Mouse (Mus musculus): Measurements from ENCODE around the gene Irs2. TPM values are rescaled to one million over a fixed set of nuclear protein-coding genes. Genes with fewer than 3 reads are reported as not detected.
A peak's percentile ranks its signal among the peaks of the same experiment; 100 is the strongest.

Irs2 gene
- 5.6 and 6.1 TPM in 2 replicates for polyA plus RNA-seq (2014; fragmentation: Nextera tagmentation; extraction: Ambion mirVana)

- Histone ChIP-seq H3K9me3 (ENCODE audit: control insufficient read depth, low read length) (no peaks in the 10 kb centered on the region), H3K36me3 (ENCODE audit: control insufficient read depth, insufficient read depth, low read length) (no peaks in the 10 kb centered on the region), H3K4me3 (ENCODE audit: low read depth, low read length) (peak within 1 kb of the TSS; percentile 74), H3K4me2 (ENCODE audit: low read depth, low read length) (peak within 1 kb of the TSS; percentile 96), H3K4me1 (ENCODE audit: control insufficient read depth, insufficient read depth, low read length) (peaks cover 47% of the 10 kb centered on the region), H3K27me3 (ENCODE audit: control insufficient read depth, insufficient read depth, low read length) (no peaks in the 10 kb centered on the region), H3K9ac (replicated peaks; ENCODE audit: low read depth, low read length) (peak within 1 kb of the TSS; percentile 93), H3K27ac (ENCODE audit: low read depth, low read length) (peak within 1 kb of the TSS; percentile 99)
- under 1% methylated on average over 46 of the region's 64 CpGs for WGBS
- ATAC-seq (ENCODE audit: low read depth) = no peak; the same call in 1 of the 2 replicates
These were observed at the start of gene Irs2 for GRCm38 (mm10) chr8:11008379-11008775. TSS of gene Irs2 (minus strand) at chr8:11008458.

GRCm38 (mm10) chr8:11056665-11057064 lies 48.4 kb upstream of the Irs2 start:
- Histone ChIP-seq H3K36me3 (ENCODE audit: control insufficient read depth, insufficient read depth, low read length) (no peaks in the 10 kb centered on the region), H3K9me3 (ENCODE audit: control insufficient read depth, low read length) (no peaks in the 10 kb centered on the region), H3K4me2 (ENCODE audit: low read depth, low read length) (no peak overlapping the region), H3K27ac (ENCODE audit: low read depth, low read length) (no peak overlapping the region), H3K27me3 (ENCODE audit: control insufficient read depth, insufficient read depth, low read length) (no peaks in the 10 kb centered on the region), H3K4me1 (ENCODE audit: control insufficient read depth, insufficient read depth, low read length) (no peaks in the 10 kb centered on the region), H3K4me3 (ENCODE audit: low read depth, low read length) (no peak overlapping the region), H3K9ac (replicated peaks; ENCODE audit: low read depth, low read length) (no peak overlapping the region)
- ATAC-seq (ENCODE audit: low read depth) = no peak
- 95% methylated on average over 5 of the region's 5 CpGs for WGBS

- 93% methylated on average over 8 of the region's 8 CpGs for WGBS
- ATAC-seq (ENCODE audit: low read depth) = no peak
These were observed 47.9 kb upstream of the Irs2 start for GRCm38 (mm10) chr8:11056175-11056563.

DNA sequence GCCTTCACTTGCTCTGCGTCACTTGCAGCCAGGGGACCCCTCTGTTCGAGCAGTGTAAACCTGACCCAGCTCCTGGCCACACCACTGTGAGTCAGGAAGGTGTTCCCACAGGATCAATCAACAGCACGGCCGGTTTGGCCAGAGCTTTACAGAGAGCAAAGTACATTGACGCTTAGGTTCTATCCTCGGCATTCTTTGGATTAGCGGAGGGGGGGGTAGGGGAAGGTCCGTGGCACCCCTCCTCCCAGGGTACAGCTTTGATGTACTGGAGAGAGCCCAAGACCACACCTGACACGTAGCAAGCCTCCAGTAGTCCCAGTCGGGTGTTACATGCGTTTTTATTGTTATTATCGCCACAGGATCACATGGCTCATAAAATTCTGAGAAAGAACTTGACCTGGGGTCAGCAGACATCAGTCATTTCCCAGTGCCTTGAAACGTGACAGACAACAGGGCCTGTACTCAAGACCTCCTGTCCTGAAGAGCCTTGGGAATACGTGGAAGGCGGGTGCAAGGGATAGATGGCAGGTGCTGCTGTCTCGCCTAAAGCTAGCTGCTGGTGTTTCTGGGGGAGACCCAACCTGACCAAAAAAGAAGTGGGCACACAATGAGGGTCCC lies 47.4 kb upstream of the Irs2 start:
- Histone ChIP-seq H3K4me1 (ENCODE audit: control insufficient read depth, insufficient read depth, low read length) (no peaks in the 10 kb centered on the region), H3K27ac (ENCODE audit: low read depth, low read length) (no peak overlapping the region), H3K27me3 (ENCODE audit: control insufficient read depth, insufficient read depth, low read length) (no peaks in the 10 kb centered on the region), H3K4me2 (ENCODE audit: low read depth, low read length) (no peak overlapping the region), H3K9me3 (ENCODE audit: control insufficient read depth, low read length) (no peaks in the 10 kb centered on the region), H3K4me3 (ENCODE audit: low read depth, low read length) (no peak overlapping the region), H3K9ac (replicated peaks; ENCODE audit: low read depth, low read length) (no peak overlapping the region), H3K36me3 (ENCODE audit: control insufficient read depth, insufficient read depth, low read length) (no peaks in the 10 kb centered on the region)
- ATAC-seq (ENCODE audit: low read depth) = no peak
- WGBS = 47% methylated on average over 16 of the region's 16 CpGs

More at GRCm38 (mm10) chr8:11056175-11056563, 47.9 kb upstream of the Irs2 start:
- no peak overlapping the region for H3K4me3 ChIP-seq (ENCODE audit: low read depth, low read length)
- no peaks in the 10 kb centered on the region for H3K9me3 ChIP-seq (ENCODE audit: control insufficient read depth, low read length)
- H3K4me1 ChIP-seq (ENCODE audit: control insufficient read depth, insufficient read depth, low read length) = no peaks in the 10 kb centered on the region
- no peak overlapping the region for H3K27ac ChIP-seq (ENCODE audit: low read depth, low read length)
- H3K4me2 ChIP-seq (ENCODE audit: low read depth, low read length) = no peak overlapping the region
- no peaks in the 10 kb centered on the region for H3K27me3 ChIP-seq (ENCODE audit: control insufficient read depth, insufficient read depth, low read length)
- no peaks in the 10 kb centered on the region for H3K36me3 ChIP-seq (ENCODE audit: control insufficient read depth, insufficient read depth, low read length)
- no peak overlapping the region for H3K9ac ChIP-seq (replicated peaks; ENCODE audit: low read depth, low read length)

DNA sequence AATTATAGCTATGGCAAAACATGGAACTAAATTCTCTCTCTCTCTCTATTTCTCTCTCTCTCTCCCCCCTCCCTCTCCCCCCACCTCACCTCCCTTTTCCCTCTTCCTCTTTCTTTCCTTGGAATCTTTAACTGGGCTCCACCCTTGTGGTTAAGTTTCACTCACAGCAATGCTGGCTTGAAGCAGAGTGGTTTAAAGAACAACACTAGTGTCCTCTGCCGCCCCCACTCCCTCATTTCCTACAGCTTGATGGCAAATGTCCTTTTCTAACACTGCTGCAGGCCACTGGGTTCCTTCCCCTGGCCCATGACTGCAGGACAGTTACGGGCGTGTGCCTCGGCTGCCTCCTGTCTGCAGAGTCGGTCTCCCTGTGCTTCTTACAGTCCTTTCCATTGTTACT lies 41.6 kb upstream of the Irs2 start:
- H3K9me3 ChIP-seq (ENCODE audit: control insufficient read depth, low read length) = no peaks in the 10 kb centered on the region
- no peak overlapping the region for H3K4me2 ChIP-seq (ENCODE audit: low read depth, low read length)
- H3K9ac ChIP-seq (replicated peaks; ENCODE audit: low read depth, low read length) = no peak overlapping the region
- no peaks in the 10 kb centered on the region for H3K4me1 ChIP-seq (ENCODE audit: control insufficient read depth, insufficient read depth, low read length)
- ATAC-seq (ENCODE audit: low read depth) = no peak
- H3K36me3 ChIP-seq (ENCODE audit: control insufficient read depth, insufficient read depth, low read length) = no peaks in the 10 kb centered on the region
- no peak overlapping the region for H3K27ac ChIP-seq (ENCODE audit: low read depth, low read length)
- 70% methylated on average over 5 of the region's 5 CpGs for WGBS
- H3K4me3 ChIP-seq (ENCODE audit: low read depth, low read length) = no peak overlapping the region
- no peaks in the 10 kb centered on the region for H3K27me3 ChIP-seq (ENCODE audit: control insufficient read depth, insufficient read depth, low read length)

GRCm38 (mm10) chr8:11047812-11048211 lies 39.6 kb upstream of the Irs2 start:
- Histone ChIP-seq H3K9me3 (ENCODE audit: control insufficient read depth, low read length) (no peaks in the 10 kb centered on the region), H3K4me3 (ENCODE audit: low read depth, low read length) (no peak overlapping the region), H3K27ac (ENCODE audit: low read depth, low read length) (no peak overlapping the region), H3K36me3 (ENCODE audit: control insufficient read depth, insufficient read depth, low read length) (no peaks in the 10 kb centered on the region), H3K27me3 (ENCODE audit: control insufficient read depth, insufficient read depth, low read length) (no peaks in the 10 kb centered on the region), H3K9ac (replicated peaks; ENCODE audit: low read depth, low read length) (no peak overlapping the region), H3K4me2 (ENCODE audit: low read depth, low read length) (no peak overlapping the region), H3K4me1 (ENCODE audit: control insufficient read depth, insufficient read depth, low read length) (no peaks in the 10 kb centered on the region)
- WGBS = 100% methylated on average over 1 of the region's 1 CpGs
- no peak for ATAC-seq (ENCODE audit: low read depth)

- Histone ChIP-seq H3K4me3 (ENCODE audit: low read depth, low read length) (no peak overlapping the region), H3K27me3 (ENCODE audit: control insufficient read depth, insufficient read depth, low read length) (no peaks in the 10 kb centered on the region), H3K36me3 (ENCODE audit: control insufficient read depth, insufficient read depth, low read length) (no peaks in the 10 kb centered on the region), H3K9me3 (ENCODE audit: control insufficient read depth, low read length) (no peaks in the 10 kb centered on the region), H3K27ac (ENCODE audit: low read depth, low read length) (no peak overlapping the region), H3K9ac (replicated peaks; ENCODE audit: low read depth, low read length) (no peak overlapping the region), H3K4me2 (ENCODE audit: low read depth, low read length) (no peak overlapping the region), H3K4me1 (ENCODE audit: control insufficient read depth, insufficient read depth, low read length) (no peaks in the 10 kb centered on the region)
- ATAC-seq (ENCODE audit: low read depth) = no peak
- WGBS = 84% methylated on average over 11 of the region's 11 CpGs
These were observed 36.4 kb upstream of the Irs2 start for GRCm38 (mm10) chr8:11044660-11045059.

GRCm38 (mm10) chr8:11043591-11043990 lies 35.3 kb upstream of the Irs2 start:
- Histone ChIP-seq H3K4me1 (ENCODE audit: control insufficient read depth, insufficient read depth, low read length) (no peaks in the 10 kb centered on the region), H3K4me3 (ENCODE audit: low read depth, low read length) (no peak overlapping the region), H3K27ac (ENCODE audit: low read depth, low read length) (no peak overlapping the region), H3K9me3 (ENCODE audit: control insufficient read depth, low read length) (no peaks in the 10 kb centered on the region), H3K36me3 (ENCODE audit: control insufficient read depth, insufficient read depth, low read length) (no peaks in the 10 kb centered on the region), H3K9ac (replicated peaks; ENCODE audit: low read depth, low read length) (no peak overlapping the region), H3K27me3 (ENCODE audit: control insufficient read depth, insufficient read depth, low read length) (no peaks in the 10 kb centered on the region), H3K4me2 (ENCODE audit: low read depth, low read length) (no peak overlapping the region)
- no peak for ATAC-seq (ENCODE audit: low read depth)
- 86% methylated on average over 4 of the region's 4 CpGs for WGBS

DNA sequence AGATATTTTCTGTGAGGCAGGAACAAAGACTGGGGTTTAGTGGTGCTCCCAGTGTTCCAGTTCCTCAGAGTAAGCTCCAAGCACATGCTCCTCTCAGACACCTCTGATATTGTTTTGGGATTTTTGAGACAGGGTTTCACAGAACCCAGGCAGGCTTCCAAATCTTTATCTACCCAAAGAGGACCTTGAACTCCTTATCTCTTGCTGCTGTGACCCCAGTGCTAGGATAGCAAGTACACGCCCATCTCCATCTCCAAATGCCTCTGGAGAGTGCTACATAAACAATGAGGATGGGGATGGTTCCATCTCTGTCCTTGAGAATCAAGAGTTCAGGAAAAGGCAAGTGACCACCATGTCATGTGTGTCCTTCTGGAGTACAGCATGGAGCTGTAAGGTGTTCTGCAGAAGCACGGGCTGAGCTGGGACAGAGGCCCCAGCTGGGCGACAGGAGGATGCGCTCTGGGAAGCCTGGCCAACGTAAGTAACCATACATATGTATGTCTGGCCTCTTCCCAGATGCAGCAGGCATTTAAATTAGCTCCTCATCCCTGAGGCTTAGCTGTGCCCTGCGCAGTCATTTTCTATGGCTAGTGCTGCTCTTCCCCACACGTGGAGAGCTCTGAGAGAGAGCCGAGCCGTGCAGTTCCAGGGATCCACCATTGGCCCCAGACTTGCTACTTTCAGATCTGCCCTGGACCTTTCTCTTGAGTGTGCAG lies 34.8 kb upstream of the Irs2 start:
- Histone ChIP-seq H3K36me3 (ENCODE audit: control insufficient read depth, insufficient read depth, low read length) (no peaks in the 10 kb centered on the region), H3K4me1 (ENCODE audit: control insufficient read depth, insufficient read depth, low read length) (no peaks in the 10 kb centered on the region), H3K27ac (ENCODE audit: low read depth, low read length) (no peak overlapping the region), H3K4me3 (ENCODE audit: low read depth, low read length) (no peak overlapping the region), H3K9ac (replicated peaks; ENCODE audit: low read depth, low read length) (no peak overlapping the region), H3K9me3 (ENCODE audit: control insufficient read depth, low read length) (no peaks in the 10 kb centered on the region), H3K27me3 (ENCODE audit: control insufficient read depth, insufficient read depth, low read length) (no peaks in the 10 kb centered on the region), H3K4me2 (ENCODE audit: low read depth, low read length) (no peak overlapping the region)
- peak; percentile 56; the same call in 1 of the 2 replicates for ATAC-seq (ENCODE audit: low read depth)
- 39% methylated on average over 9 of the region's 9 CpGs for WGBS
